Mouse (Mus musculus) lung, postnatal 25 days (tissue): Measurements from ENCODE around the gene Tab3.

ENCODE experiments used
- DNase-seq: peaks from one replicate; pipeline ENCODE4 v3.0.0; 2022; ENCODE audit warnings: low spot score

Gene Tab3

GRCm38 (mm10) chrX:85573532-85574181 is at the start of gene Tab3:
Tab3 (plus strand) TSS chrX:85574022.
- peak; percentile 97 for DNase-seq

GRCm38 (mm10) chrX:85525545-85525944 is 48.3 kb upstream of the Tab3 start:
- no peak for DNase-seq

- DNase-seq = no peak
Observed at GRCm38 (mm10) chrX:85526263-85527019, 47.4 kb upstream of the Tab3 start.

- DNase-seq = no peak
Observed at GRCm38 (mm10) chrX:85558931-85559330, 14.9 kb upstream of the Tab3 start.

GRCm38 (mm10) chrX:85566256-85566655 is 7.6 kb upstream of the Tab3 start:
- no peak for DNase-seq

DNA sequence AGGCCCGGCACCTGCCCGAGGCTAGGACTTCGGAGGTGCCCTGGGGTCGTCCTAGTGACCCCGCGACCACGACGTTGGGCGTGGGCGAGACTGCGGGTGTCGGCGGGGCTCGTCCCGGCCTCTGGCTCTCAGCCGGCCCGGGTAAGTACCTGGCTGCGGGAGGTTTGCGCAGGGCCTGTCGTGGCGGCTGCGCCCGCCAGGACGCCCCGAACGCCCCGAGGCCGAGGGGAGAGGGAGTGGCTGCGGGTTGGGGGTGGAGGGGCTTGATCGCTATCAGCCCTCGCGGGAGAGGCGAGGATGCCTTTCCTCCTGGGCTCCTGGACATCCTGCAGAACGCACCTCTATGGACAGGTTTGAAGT is 340 bp downstream of the Tab3 start:
- DNase-seq = no peak

GRCm38 (mm10) chrX:85576310-85576709 is 2.5 kb downstream of the Tab3 start:
- DNase-seq = no peak

DNA sequence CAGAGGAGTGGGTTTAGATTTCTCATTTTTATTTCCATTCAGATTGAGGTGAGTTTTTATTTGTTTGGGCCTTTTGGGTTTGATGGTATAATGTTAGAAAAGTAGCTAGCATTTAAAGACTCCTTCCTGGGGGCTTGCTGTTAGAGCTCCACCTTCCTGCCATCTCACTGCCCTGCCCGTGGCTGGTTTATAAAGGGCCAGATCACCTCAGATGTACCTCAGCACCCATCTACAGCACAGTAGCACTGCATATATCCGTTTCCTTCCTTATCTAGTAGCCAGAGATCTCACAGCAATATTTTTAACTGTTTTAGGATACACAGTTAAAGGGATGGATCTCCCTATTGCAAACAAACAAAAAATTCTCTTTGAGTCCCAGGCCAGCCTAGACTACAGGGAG is 6.9 kb downstream of the Tab3 start:
- no peak for DNase-seq

DNA sequence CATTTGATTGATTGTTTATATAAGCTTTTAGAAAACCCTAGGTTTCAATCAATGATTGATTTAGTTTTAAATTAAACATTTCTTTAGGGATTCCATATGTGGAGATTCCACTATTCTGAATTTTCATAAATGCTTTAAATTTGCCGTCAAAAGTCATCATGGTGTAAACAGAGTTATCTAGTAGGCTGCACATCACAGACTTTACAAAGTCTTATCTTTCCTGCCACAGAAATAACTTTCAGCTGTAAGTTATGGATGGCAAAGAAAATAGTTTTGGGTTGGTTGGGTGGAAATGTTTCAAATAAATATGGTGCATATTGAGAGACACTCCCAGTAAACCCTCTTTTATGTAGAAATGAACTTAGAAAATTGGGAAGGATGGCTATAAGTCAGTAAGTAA is 8.7 kb downstream of the Tab3 start:
- DNase-seq = no peak

DNA sequence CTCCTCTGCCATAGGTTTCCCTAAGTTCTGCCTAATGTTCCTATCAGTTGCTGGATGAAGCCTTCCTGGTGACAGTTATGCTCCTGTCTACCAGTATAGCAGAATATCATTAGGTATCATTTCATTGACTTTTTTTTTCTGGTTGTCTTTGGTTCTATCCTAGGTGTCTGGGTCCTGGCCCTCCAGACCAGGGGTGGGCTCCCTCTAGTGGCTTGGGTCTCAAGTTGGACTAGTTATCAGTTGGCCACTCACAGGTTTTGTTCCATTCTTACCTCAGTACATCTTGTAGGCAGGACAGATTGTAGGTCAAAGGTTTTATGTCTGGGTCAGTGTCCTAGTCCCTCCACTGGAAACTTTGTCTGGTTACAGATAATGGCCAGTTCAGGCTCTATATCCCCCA is 11.8 kb downstream of the Tab3 start:
- DNase-seq = no peak

- DNase-seq = no peak
Observed at GRCm38 (mm10) chrX:85614701-85615100, 40.9 kb downstream of the Tab3 start.

GRCm38 (mm10) chrX:85646204-85646777 is 72.5 kb downstream of the Tab3 start:
- peak; percentile 41 for DNase-seq

DNA sequence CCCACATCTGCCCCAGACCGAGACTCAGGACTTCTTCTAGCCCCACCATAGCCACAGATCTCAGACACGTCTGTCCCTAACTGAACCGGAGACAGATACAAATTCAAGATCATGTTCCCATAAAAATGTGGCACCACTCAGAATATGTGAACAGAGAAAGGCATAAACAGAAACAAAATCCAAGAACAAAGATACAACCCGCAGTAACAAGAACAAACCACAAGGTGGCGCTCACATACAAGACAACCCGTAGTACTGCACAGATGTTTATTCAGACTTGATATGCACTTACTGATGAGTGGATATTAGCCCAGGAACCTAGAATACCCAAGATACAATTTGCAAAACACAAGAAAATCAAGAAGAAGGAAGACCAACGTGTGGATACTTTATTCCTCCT is 103.0 kb downstream of the Tab3 start:
- DNase-seq = peak; percentile 39

DNA sequence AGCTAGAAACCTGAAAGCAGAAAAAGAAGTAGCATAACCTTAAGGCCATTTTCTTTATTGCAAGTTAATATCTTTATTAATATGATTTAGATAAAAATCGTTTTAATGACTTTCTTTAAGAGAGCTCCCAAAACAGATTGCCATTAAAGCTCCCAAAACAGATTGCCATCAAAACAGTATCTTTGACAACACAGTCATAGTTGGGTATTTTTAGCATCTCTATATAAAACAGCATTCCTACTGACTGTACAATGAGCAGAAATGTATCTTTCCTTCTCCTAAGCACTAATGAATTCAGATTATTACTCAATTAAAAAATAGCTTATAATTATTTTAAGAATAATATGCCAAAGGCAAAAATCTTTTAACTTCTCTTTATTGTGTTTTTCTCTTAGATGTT is 108.3 kb downstream of the Tab3 start:
- no peak for DNase-seq

- DNase-seq = no peak
Observed at GRCm38 (mm10) chrX:85683723-85684122, 109.9 kb downstream of the Tab3 start.
